Mouse (Mus musculus): ENCODE data around the gene Ntrk2. TPM values are rescaled to one million over a fixed set of nuclear protein-coding genes. Genes with fewer than 3 reads are reported as not detected.

The Ntrk2 gene
- polyA plus RNA-seq, 1 experiment, result not detected

DNA sequence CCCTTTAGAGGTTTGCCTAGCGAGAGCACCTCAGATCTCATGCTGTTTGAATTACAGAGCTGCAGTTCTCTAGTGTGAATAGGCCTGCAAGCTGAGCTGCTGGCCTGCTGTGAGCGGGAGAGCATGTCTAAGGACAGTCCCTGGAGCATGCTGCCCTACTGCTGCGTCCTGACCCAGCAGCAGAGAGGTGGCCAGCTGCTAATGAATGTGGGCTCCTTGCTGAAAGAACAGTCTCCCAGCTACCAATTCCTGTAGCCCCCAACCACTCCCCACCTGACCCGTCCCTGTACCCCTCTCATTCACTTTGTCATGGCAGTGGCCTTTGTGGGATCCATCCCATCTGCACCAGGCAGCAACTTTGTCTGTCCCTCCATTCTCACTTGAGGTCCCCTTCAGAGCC lies 126.8 kb downstream of the Ntrk2 start:
- TF ChIP-seq CTCF (IDR thresholded peaks at IDR 0.05; ENCODE audit: control insufficient read depth, insufficient read depth, low read length) (no peak), POLR2A (IDR thresholded peaks at IDR 0.05; ENCODE audit: borderline replicate concordance, control insufficient read depth, low read depth, low read length) (no peak)
- Histone ChIP-seq H3K27ac (ENCODE audit: control insufficient read depth, insufficient read depth, low read depth, low read length, poor library complexity) (no peak overlapping the region), H3K4me1 (ENCODE audit: control insufficient read depth, insufficient read depth, low read length) (no peaks in the 10 kb centered on the region), H3K4me3 (replicated peaks; ENCODE audit: control insufficient read depth, low read depth, low read length) (no peak overlapping the region)
- 74% methylated on average over 4 of the region's 4 CpGs for WGBS

DNA sequence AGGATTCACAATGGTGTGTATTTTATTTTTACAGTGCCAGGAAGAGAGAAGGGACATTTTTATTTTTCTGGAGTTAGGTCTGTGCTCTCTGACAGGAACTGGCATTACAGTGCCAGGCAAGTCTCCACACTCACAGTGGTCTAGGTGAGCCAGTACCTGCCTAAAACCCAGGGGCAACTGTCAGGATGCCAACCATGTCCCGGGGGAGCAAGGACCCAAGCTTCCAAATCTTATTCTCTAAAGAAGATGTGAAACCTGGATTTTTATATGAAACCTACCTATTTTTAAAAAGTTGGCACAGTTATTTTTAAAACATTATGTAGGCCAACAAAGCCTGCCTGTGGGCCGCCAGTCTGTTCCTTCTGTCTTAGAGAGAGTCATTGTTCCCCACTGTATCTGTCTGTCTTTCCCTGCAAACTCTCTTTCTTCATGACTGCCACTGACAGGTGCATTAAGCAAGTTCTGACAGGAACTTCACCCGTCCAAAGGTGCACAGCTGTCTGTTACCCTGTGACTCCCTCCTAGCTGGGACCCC lies 128.3 kb downstream of the Ntrk2 start:
- TF ChIP-seq CTCF (IDR thresholded peaks at IDR 0.05; ENCODE audit: control insufficient read depth, insufficient read depth, low read length) (no peak), POLR2A (IDR thresholded peaks at IDR 0.05; ENCODE audit: borderline replicate concordance, control insufficient read depth, low read depth, low read length) (no peak)
- WGBS, result 71% methylated on average over 3 of the region's 3 CpGs
- no peaks in the 10 kb centered on the region for H3K4me1 ChIP-seq (ENCODE audit: control insufficient read depth, insufficient read depth, low read length)
- no peak overlapping the region for H3K4me3 ChIP-seq (replicated peaks; ENCODE audit: control insufficient read depth, low read depth, low read length)
- no peak overlapping the region for H3K27ac ChIP-seq (ENCODE audit: control insufficient read depth, insufficient read depth, low read depth, low read length, poor library complexity)

DNA sequence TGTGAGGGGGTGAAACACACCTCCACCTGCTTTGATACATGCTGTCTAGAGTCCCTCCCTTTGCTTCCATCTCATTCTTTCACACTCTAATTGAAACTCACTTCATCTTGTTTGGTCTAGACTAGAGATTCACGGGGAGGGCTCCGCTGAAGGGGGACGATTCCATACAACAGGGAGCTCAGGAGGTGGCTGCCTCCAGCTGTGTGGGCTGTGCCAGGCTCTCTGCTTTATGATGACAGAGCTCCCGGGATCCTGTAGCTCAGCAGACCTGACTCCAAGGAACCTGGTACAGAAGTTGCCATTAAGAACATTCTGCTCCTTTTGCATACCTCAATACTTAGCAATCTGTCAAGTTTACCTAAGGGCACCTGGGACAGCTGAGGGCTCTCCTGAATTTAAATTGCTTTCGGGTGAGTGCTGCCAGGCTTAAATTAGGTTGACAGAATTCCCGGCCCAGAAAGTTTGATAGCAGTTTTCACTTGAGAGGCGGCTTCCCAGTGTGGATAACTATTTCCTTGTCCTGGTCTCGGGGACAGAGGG lies 129.7 kb downstream of the Ntrk2 start:
- no peak for TF ChIP-seq CTCF (IDR thresholded peaks at IDR 0.05; ENCODE audit: control insufficient read depth, insufficient read depth, low read length)
- no peak for TF ChIP-seq POLR2A (IDR thresholded peaks at IDR 0.05; ENCODE audit: borderline replicate concordance, control insufficient read depth, low read depth, low read length)
- no peak overlapping the region for H3K4me3 ChIP-seq (replicated peaks; ENCODE audit: control insufficient read depth, low read depth, low read length)
- H3K27ac ChIP-seq (ENCODE audit: control insufficient read depth, insufficient read depth, low read depth, low read length, poor library complexity), result no peak overlapping the region
- H3K4me1 ChIP-seq (ENCODE audit: control insufficient read depth, insufficient read depth, low read length), result no peaks in the 10 kb centered on the region
- WGBS, result 45% methylated on average over 8 of the region's 8 CpGs

DNA sequence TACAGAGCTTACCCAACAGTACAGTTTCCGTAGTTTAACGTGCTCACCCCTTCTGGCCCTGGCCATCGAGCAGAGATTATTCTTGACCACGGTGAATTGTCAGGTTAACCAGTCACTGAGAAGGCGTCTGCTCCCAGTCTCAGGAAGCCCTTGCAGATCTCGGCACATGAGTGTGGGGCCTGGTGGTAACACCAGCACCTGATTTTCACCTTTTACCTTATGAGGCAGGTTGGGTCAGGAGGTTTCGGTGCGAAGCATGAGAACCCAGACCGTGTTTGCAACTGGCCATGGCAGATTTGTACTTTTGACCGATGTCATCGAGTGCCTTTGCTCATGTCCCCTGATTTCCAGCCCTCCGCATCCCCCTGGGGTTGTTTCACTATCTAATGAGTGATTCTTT lies 131.5 kb downstream of the Ntrk2 start:
- no peak overlapping the region for H3K4me3 ChIP-seq (replicated peaks; ENCODE audit: control insufficient read depth, low read depth, low read length)
- no peak overlapping the region for H3K27ac ChIP-seq (ENCODE audit: control insufficient read depth, insufficient read depth, low read depth, low read length, poor library complexity)
- TF ChIP-seq POLR2A (IDR thresholded peaks at IDR 0.05; ENCODE audit: borderline replicate concordance, control insufficient read depth, low read depth, low read length) (no peak), CTCF (IDR thresholded peaks at IDR 0.05; ENCODE audit: control insufficient read depth, insufficient read depth, low read length) (no peak)
- no peaks in the 10 kb centered on the region for H3K4me1 ChIP-seq (ENCODE audit: control insufficient read depth, insufficient read depth, low read length)
- 83% methylated on average over 12 of the region's 12 CpGs for WGBS

DNA sequence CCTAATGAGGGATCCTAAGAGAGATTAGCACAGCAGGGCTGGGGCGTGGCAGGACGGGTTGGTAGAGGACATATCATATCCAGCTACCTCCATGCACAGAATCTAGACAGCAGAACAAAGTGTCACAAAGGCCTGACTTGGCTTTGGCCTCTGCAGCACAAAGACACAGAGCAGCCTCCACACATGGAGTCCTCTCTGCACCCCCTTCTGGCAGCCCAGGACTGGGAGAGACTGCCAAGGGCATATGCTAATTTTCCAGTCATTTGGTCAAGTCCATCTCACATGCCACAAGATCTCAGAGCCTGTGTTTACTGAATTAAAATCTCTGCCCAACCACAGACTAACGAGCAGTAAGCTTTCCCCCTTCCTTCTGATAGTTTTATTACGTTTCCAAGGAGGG lies 132.1 kb downstream of the Ntrk2 start:
- Histone ChIP-seq H3K27ac (ENCODE audit: control insufficient read depth, insufficient read depth, low read depth, low read length, poor library complexity) (no peak overlapping the region), H3K4me3 (replicated peaks; ENCODE audit: control insufficient read depth, low read depth, low read length) (no peak overlapping the region), H3K4me1 (ENCODE audit: control insufficient read depth, insufficient read depth, low read length) (no peaks in the 10 kb centered on the region)
- TF ChIP-seq POLR2A (IDR thresholded peaks at IDR 0.05; ENCODE audit: borderline replicate concordance, control insufficient read depth, low read depth, low read length) (no peak), CTCF (IDR thresholded peaks at IDR 0.05; ENCODE audit: control insufficient read depth, insufficient read depth, low read length) (no peak)
- 72% methylated on average over 4 of the region's 4 CpGs for WGBS

DNA sequence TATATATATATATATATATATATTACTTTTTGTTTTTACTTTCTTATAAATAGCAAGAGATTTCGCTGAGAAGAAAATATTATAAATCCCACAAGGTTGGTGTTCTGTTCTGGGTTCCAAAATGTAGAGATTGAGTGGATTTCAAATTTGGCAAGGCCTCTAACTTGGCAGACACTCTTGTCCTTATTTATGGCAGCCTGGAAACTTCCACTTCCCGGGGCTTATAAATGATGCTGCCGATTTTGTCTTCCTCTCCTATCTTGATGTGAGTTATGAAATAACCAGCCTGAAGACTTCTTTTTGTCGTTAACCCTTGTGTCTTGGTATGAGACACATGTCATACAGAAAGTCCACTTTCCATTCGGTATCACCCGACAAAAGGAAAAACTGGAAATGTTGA lies 133.8 kb downstream of the Ntrk2 start:
- H3K27ac ChIP-seq (ENCODE audit: control insufficient read depth, insufficient read depth, low read depth, low read length, poor library complexity), result no peak overlapping the region
- H3K4me3 ChIP-seq (replicated peaks; ENCODE audit: control insufficient read depth, low read depth, low read length), result no peak overlapping the region
- TF ChIP-seq CTCF (IDR thresholded peaks at IDR 0.05; ENCODE audit: control insufficient read depth, insufficient read depth, low read length) (no peak), POLR2A (IDR thresholded peaks at IDR 0.05; ENCODE audit: borderline replicate concordance, control insufficient read depth, low read depth, low read length) (no peak)
- no peaks in the 10 kb centered on the region for H3K4me1 ChIP-seq (ENCODE audit: control insufficient read depth, insufficient read depth, low read length)
- WGBS, result 79% methylated on average over 6 of the region's 6 CpGs

DNA sequence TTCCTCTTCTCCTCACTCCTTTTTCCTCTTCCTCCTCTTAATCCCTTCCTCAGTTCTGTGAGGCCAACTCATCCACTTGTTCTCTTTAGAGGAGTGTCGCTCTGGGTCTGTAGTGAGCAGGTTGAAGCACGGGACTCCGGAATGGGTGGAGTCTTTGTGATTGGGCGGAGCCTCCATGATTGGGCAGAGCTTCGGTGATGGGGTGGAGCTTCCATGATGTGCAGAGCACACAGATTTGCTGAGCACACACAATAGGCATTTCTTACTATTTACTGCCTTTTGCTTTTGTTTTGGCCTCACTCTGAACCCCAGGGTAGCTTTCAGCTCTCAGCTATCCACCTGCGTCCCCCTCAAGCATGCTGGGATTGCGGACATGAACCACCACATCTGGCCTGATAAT lies 134.4 kb downstream of the Ntrk2 start:
- Histone ChIP-seq H3K4me3 (replicated peaks; ENCODE audit: control insufficient read depth, low read depth, low read length) (no peak overlapping the region), H3K4me1 (ENCODE audit: control insufficient read depth, insufficient read depth, low read length) (no peaks in the 10 kb centered on the region), H3K27ac (ENCODE audit: control insufficient read depth, insufficient read depth, low read depth, low read length, poor library complexity) (no peak overlapping the region)
- TF ChIP-seq POLR2A (IDR thresholded peaks at IDR 0.05; ENCODE audit: borderline replicate concordance, control insufficient read depth, low read depth, low read length) (no peak), CTCF (IDR thresholded peaks at IDR 0.05; ENCODE audit: control insufficient read depth, insufficient read depth, low read length) (no peak)
- 51% methylated on average over 7 of the region's 7 CpGs for WGBS

DNA sequence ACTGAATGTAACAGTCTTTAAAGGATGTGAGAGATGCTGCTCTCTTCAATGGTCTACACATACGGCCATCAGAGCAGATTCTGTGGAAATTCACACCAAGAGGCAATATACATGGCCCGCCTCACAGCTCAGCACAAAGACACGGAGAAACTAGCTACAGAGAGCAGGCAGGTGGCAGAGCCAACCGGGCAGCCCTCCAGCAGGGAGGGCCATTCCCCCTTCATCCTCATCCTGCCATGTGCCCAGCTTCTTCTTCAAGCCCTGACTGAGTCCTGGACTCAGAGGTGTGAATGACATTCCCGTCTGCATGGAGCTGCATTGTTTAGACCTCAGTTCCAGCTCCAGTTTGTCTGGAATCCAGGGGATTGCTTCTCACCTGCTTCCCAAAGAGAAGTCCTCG lies 139.4 kb downstream of the Ntrk2 start:
- H3K4me1 ChIP-seq (ENCODE audit: control insufficient read depth, insufficient read depth, low read length), result no peaks in the 10 kb centered on the region
- TF ChIP-seq POLR2A (IDR thresholded peaks at IDR 0.05; ENCODE audit: borderline replicate concordance, control insufficient read depth, low read depth, low read length), result no peak
- no peak for TF ChIP-seq CTCF (IDR thresholded peaks at IDR 0.05; ENCODE audit: control insufficient read depth, insufficient read depth, low read length)
- no peak overlapping the region for H3K27ac ChIP-seq (ENCODE audit: control insufficient read depth, insufficient read depth, low read depth, low read length, poor library complexity)
- H3K4me3 ChIP-seq (replicated peaks; ENCODE audit: control insufficient read depth, low read depth, low read length), result no peak overlapping the region
- 68% methylated on average over 6 of the region's 6 CpGs for WGBS

DNA sequence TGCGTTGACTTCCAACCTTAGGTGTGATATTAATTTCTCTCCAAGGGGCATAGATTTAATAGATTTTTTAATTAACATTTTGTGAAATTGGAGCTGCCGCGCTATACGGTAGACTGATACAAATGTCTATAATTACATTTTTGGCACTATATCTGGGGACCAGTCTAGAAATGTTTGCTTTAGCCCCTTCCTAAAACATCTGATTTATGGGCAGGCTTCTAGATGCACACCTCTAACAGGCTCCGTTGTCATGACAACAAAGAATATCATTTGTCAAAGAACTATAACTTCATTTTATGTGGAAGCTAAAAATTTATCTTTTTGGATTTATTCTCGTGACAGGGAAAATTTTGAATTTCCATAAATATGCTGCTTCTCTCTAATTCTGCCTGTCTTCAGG lies 140.2 kb downstream of the Ntrk2 start:
- 90% methylated on average over 6 of the region's 6 CpGs for WGBS
- H3K27ac ChIP-seq (ENCODE audit: control insufficient read depth, insufficient read depth, low read depth, low read length, poor library complexity), result no peak overlapping the region
- H3K4me1 ChIP-seq (ENCODE audit: control insufficient read depth, insufficient read depth, low read length), result no peaks in the 10 kb centered on the region
- TF ChIP-seq CTCF (IDR thresholded peaks at IDR 0.05; ENCODE audit: control insufficient read depth, insufficient read depth, low read length), result no peak
- TF ChIP-seq POLR2A (IDR thresholded peaks at IDR 0.05; ENCODE audit: borderline replicate concordance, control insufficient read depth, low read depth, low read length), result no peak
- no peak overlapping the region for H3K4me3 ChIP-seq (replicated peaks; ENCODE audit: control insufficient read depth, low read depth, low read length)
